Comparison of ENCODE assay signal across 8 mouse cellular contexts in the genomic region with DNA sequence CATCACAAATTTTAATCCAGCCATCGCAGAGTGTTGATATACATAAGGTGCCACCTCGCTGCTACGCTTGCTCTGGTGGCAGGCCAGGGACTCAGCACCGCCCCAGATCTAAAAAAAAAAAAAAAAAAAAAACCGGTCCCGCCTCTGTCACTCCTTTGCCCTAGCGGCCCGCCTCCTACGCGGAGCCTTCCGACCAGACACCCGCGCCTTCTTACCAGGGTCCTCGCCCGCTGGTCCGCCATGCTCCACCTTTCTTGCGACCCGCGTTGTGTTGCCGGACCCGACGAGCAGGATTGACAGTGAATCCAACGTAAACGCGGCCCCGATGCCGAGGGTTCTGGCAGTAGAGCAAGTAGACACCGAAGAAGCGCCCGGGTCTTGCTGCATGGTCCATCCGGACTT. TPM values are rescaled to one million over a fixed set of nuclear protein-coding genes. Genes with fewer than 3 reads are reported as not detected.
DNase-seq lines count a peak whose midpoint lies in the region; ATAC-seq lines count a peak whose summit lies in the region.

A gene (plus strand): TSS at position 192 of the 402 bp plus-strand sequence.

- peak within 1 kb of the TSS; percentile 95 for H3K27ac ChIP-seq in hindbrain, embryonic 13.5 days

- peak within 1 kb of the TSS; percentile 93 for H3K9ac ChIP-seq in hindbrain, embryonic 13.5 days

- H3K4me1 ChIP-seq in hindbrain, embryonic 13.5 days (replicated peaks) = peaks cover 50% of the 10 kb centered on the region

- no peaks in the 10 kb centered on the region for H3K9me3 ChIP-seq in hindbrain, embryonic 13.5 days

- peak within 1 kb of the TSS; percentile 96 for H3K4me2 ChIP-seq in hindbrain, embryonic 13.5 days

- peaks cover 44% of the 10 kb centered on the region for H3K36me3 ChIP-seq in hindbrain, embryonic 13.5 days

- intact Hi-C loops in left cerebral cortex, postnatal 10 days (cut with DNase I) = no loop called here

- DNase-seq in frontal cortex, adult 2 months (ENCODE audit: extremely low spot score in 1 of 2, low spot score in 1 of 2) = no peak
- DNase-seq in frontal cortex, postnatal 14 days (ENCODE audit: low spot score in 2 of 2) = no peak
- peak; percentile 43 to 62 for DNase-seq in adrenal gland, postnatal 4 days (ENCODE audit: low spot score in 2 of 2)
- peak; percentile 67 for DNase-seq in gastrocnemius, adult 18-20 months (ENCODE audit: low spot score)
- DNase-seq in left cerebral cortex, postnatal 10 days (ENCODE audit: extremely low spot score in 1 of 2, low spot score in 2 of 2) = peak in 1 of 2 experiments; percentile 84
- DNase-seq in spleen, postnatal 36 days (ENCODE audit: low spot score in 2 of 2) = peak; percentile 80 to 85

- peak; percentile 61 for ATAC-seq in hindbrain, embryonic 13.5 days (ENCODE audit: low FRiP score)
- ATAC-seq in megakaryocyte, adult 5-6 weeks (ENCODE audit: poor library complexity, severe bottlenecking) = peak; percentile 66

- H3K27me3 ChIP-seq in hindbrain, embryonic 13.5 days = no peaks in the 10 kb centered on the region

- WGBS in hindbrain, embryonic 13.5 days = under 1% methylated on average over 31 of the region's 31 CpGs

- H3K4me3 ChIP-seq in hindbrain, embryonic 13.5 days = peak within 1 kb of the TSS; percentile 80

RNA-seq across cellular contexts. Expression of the gene that starts here (rescaled TPM):
- 46.4 and 65.4 TPM in 2 replicates for polyA plus RNA-seq in frontal cortex, adult 2 months (2012; rRNA removed)
- 10 to 100 TPM; 85.4 to 98.8 TPM for total RNA-seq in adrenal gland, postnatal 4 days (2021)
- total RNA-seq in gastrocnemius, adult 18-20 months (2021) = 10 to 100 TPM; 37.1 to 42.2 TPM
- polyA plus RNA-seq in hindbrain, embryonic 13.5 days (2015; fragmentation: Nextera tagmentation; extraction: Ambion mirVana) = 149 and 154 TPM in 2 replicates
- 100 to 1,000 TPM; 118 to 124 TPM for total RNA-seq in left cerebral cortex, postnatal 10 days (2021)
- 49.8 and 60.5 TPM in 2 replicates for total RNA-seq in megakaryocyte, adult 5-6 weeks (2015)
- total RNA-seq in megakaryocyte, adult 5-6 weeks (2017) = 106 and 161 TPM in 2 replicates

Comparison
In these comparisons a context has a peak if more than half of its experiments do, and no peak if none do; other contexts are left out.
1. DNase-seq: peak in adrenal gland, postnatal 4 days (2 of 2), gastrocnemius, adult 18-20 months (single experiment) and spleen, postnatal 36 days (2 of 2); none in frontal cortex, adult 2 months (0 of 2) and frontal cortex, postnatal 14 days (0 of 2).